Mouse (Mus musculus): ENCODE results near the gene Mill2. TPM values are rescaled to one million over a fixed set of nuclear protein-coding genes. Genes with fewer than 3 reads are reported as not detected.

Mill2 gene
- total RNA-seq, 4 experiments from 2014 or later, result 1.5 to 2.2 (median 1.9) TPM

- peak in 1 of 2 experiments; percentile 25 for DNase-seq (ENCODE audit: low spot score in 2 of 2)
Observed at GRCm38 (mm10) chr7:18873253-18873652, 33.5 kb downstream of the Mill2 start.

- no peak for DNase-seq (ENCODE audit: low spot score in 2 of 2)
Observed at GRCm38 (mm10) chr7:18875372-18875771, 35.6 kb downstream of the Mill2 start.

GRCm38 (mm10) chr7:18878691-18879090, 38.9 kb downstream of the Mill2 start:
- no peak for DNase-seq (ENCODE audit: low spot score in 2 of 2)

- DNase-seq (ENCODE audit: low spot score in 2 of 2), result no peak
Observed at GRCm38 (mm10) chr7:18883991-18884744, 44.4 kb downstream of the Mill2 start.

- no peak for DNase-seq (ENCODE audit: low spot score in 2 of 2)
Observed at GRCm38 (mm10) chr7:18884745-18885422, 45.1 kb downstream of the Mill2 start.

- DNase-seq (ENCODE audit: low spot score in 2 of 2), result no peak
Observed at GRCm38 (mm10) chr7:18886963-18887362, 47.2 kb downstream of the Mill2 start.

GRCm38 (mm10) chr7:18890848-18891247, 51.1 kb downstream of the Mill2 start:
- DNase-seq (ENCODE audit: low spot score in 2 of 2), result no peak

- DNase-seq (ENCODE audit: low spot score in 2 of 2), result peak; percentile 80 to 84
Observed at GRCm38 (mm10) chr7:18891872-18892599, 52.3 kb downstream of the Mill2 start.

- no peak for DNase-seq (ENCODE audit: low spot score in 2 of 2)
Observed at GRCm38 (mm10) chr7:18893009-18893408, 53.2 kb downstream of the Mill2 start.

GRCm38 (mm10) chr7:18893651-18894430, 54.1 kb downstream of the Mill2 start:
- DNase-seq (ENCODE audit: low spot score in 2 of 2), result no peak

GRCm38 (mm10) chr7:18896536-18896935, 56.8 kb downstream of the Mill2 start:
- DNase-seq (ENCODE audit: low spot score in 2 of 2), result no peak

- DNase-seq (ENCODE audit: low spot score in 2 of 2), result no peak
Observed at GRCm38 (mm10) chr7:18900513-18900912, 60.7 kb downstream of the Mill2 start.

GRCm38 (mm10) chr7:18902486-18902885, 62.7 kb downstream of the Mill2 start:
- no peak for DNase-seq (ENCODE audit: low spot score in 2 of 2)

- no peak for DNase-seq (ENCODE audit: low spot score in 2 of 2)
Observed at GRCm38 (mm10) chr7:18904971-18905370, 65.2 kb downstream of the Mill2 start.

GRCm38 (mm10) chr7:18909797-18910196, 70.0 kb downstream of the Mill2 start:
- no peak for DNase-seq (ENCODE audit: low spot score in 2 of 2)

- DNase-seq (ENCODE audit: low spot score in 2 of 2), result peak; percentile 95 to 97
Observed at GRCm38 (mm10) chr7:18910241-18910831, 70.6 kb downstream of the Mill2 start, which contains the start of gene Ccdc61. Ccdc61 (minus strand) TSS chr7:18910415.

Other genes with a start within 250 kb of the Mill2 start
- not detected for gene Psg23, start 223.5 kb upstream of the Mill2 start, total RNA-seq (2022)
- gene Psg21, start 183.2 kb upstream of the Mill2 start, total RNA-seq (2022), result not detected
- under 1 TPM in 1 of 4 experiments, not detected in 3; 0.26 TPM for gene Psg20, start 153.8 kb upstream of the Mill2 start, total RNA-seq (2022)
- not detected for gene Psg22, start 121.9 kb upstream of the Mill2 start, total RNA-seq (2022)
- not detected for gene Psg19, start 41.4 kb upstream of the Mill2 start, total RNA-seq (2022)
- gene Psg17, start 18.4 kb upstream of the Mill2 start, total RNA-seq (2022), result not detected
- gene Pglyrp1, start 31.4 kb downstream of the Mill2 start, total RNA-seq (2022), result 10 to 100 TPM in 3 of 4 experiments, 1 to 10 TPM in 1; 9.4 to 15.3 (median 12.8) TPM
- 10 to 100 TPM; 11.5 to 12.8 (median 12.2) TPM for gene Ccdc61, start 70.4 kb downstream of the Mill2 start, total RNA-seq (2022)
- gene Nova2, start 85.9 kb downstream of the Mill2 start, total RNA-seq (2022), result 10 to 100 TPM; 67.1 to 75.1 (median 69.9) TPM
- gene Nanos2, start 147.4 kb downstream of the Mill2 start, total RNA-seq (2022), result 1 to 10 TPM in 2 of 4 experiments, under 1 TPM in 2; 0.53 to 1.3 (median 1.0) TPM
- gene Mypop, start 151.3 kb downstream of the Mill2 start, total RNA-seq (2022), result 10 to 100 TPM; 54.2 to 60.5 (median 57.6) TPM
- 10 to 100 TPM; 51.2 to 54.1 (median 53.2) TPM for gene Irf2bp1, start 164.1 kb downstream of the Mill2 start, total RNA-seq (2022)
- gene Foxa3, start 183.6 kb downstream of the Mill2 start, total RNA-seq (2022), result not detected
- gene Sympk, start 184.4 kb downstream of the Mill2 start, total RNA-seq (2022), result 100 to 1,000 TPM; 104 to 113 (median 111) TPM
- gene Rsph6a, start 214.7 kb downstream of the Mill2 start, total RNA-seq (2022), result under 1 TPM in 3 of 4 experiments, not detected in 1; 0.24 to 0.79 (median 0.32) TPM
- gene Dmwd, start 236.3 kb downstream of the Mill2 start, total RNA-seq (2022), result 100 to 1,000 TPM; 139 to 148 (median 143) TPM
- 10 to 100 TPM; 25.0 to 39.7 (median 31.6) TPM for gene Dmpk, start 243.9 kb downstream of the Mill2 start, total RNA-seq (2022)